Mouse (Mus musculus) intestine, postnatal 0 days (tissue): ENCODE measurements around the gene Rora. TPM values are rescaled to one million over a fixed set of nuclear protein-coding genes. Genes with fewer than 3 reads are reported as not detected.

Experiments used
- ATAC-seq: fragments of 200-750 bp; cut with Nextera tagmentation; 2 replicates; pipeline ENCODE4 v1.8.0; 2017; ENCODE audit warnings: mild to moderate bottlenecking, moderate TSS enrichment, moderate library complexity
- H3K27ac ChIP-seq: fragments of 300-500 bp; sonication (generic); 2 replicates; pipeline ENCODE4 v1.5.1; 2014; ENCODE audit warnings: mild to moderate bottlenecking, low read depth, low read length, moderate library complexity
- H3K27me3 ChIP-seq: fragments of 300-500 bp; sonication (generic); replicated peaks from 2 replicates; pipeline ENCODE4 v1.6.1; 2014; ENCODE audit warnings: low read length, mixed read lengths; ENCODE audit not compliant: control insufficient read depth, insufficient read depth
- H3K36me3 ChIP-seq: fragments of 300-500 bp; sonication (generic); 2 replicates; pipeline ENCODE4 v1.6.1; 2014; ENCODE audit warnings: mild to moderate bottlenecking, moderate library complexity; ENCODE audit not compliant: control insufficient read depth, insufficient read depth
- H3K4me1 ChIP-seq: fragments of 300-500 bp; sonication (generic); replicated peaks from 2 replicates; pipeline ENCODE4 v1.6.1; 2014; ENCODE audit warnings: antibody characterized with exemption, low read length, mixed read lengths; ENCODE audit not compliant: control insufficient read depth, insufficient read depth
- H3K4me2 ChIP-seq: fragments of 300-500 bp; sonication (generic); replicated peaks from 2 replicates; pipeline ENCODE4 v1.6.1; 2014; ENCODE audit warnings: low read depth, mild to moderate bottlenecking, moderate library complexity
- H3K4me3 ChIP-seq: fragments of 300-500 bp; sonication (generic); 2 replicates; pipeline ENCODE4 v1.5.1; 2014; ENCODE audit warnings: low read depth, low read length
- H3K9ac ChIP-seq: fragments of 300-500 bp; sonication (generic); 2 replicates; pipeline ENCODE4 v1.6.1; 2014; ENCODE audit warnings: mild to moderate bottlenecking, low read depth, low read length
- H3K9me3 ChIP-seq: fragments of 300-500 bp; sonication (generic); 2 replicates; pipeline ENCODE4 v1.6.1; 2016; ENCODE audit warnings: mixed run types; ENCODE audit not compliant: control insufficient read depth
- CTCF ChIP-seq: sonication (generic); IDR thresholded peaks from 2 replicates; pipeline ENCODE4 v1.5.1; 2016; ENCODE audit warnings: low read depth, mild to moderate bottlenecking, control low read depth, antibody characterized with exemption, moderate library complexity
- WGBS: fragments of 180-500 bp; shearing (Covaris S2); extraction: QIAGEN DNeasy Blood & Tissue Kit; methylation state at CpG from one replicate; pipeline ENCODE4 v1.1.7; 2014; 5-methylcytosine and 5-hydroxymethylcytosine counted together
- polyA plus RNA-seq: library from polyadenylated mRNA; unstranded; fragments of >200 nt; fragmentation: Nextera tagmentation; extraction: Ambion mirVana; gene quantifications from 2 replicates; pipeline ENCODE4 v1.2.1, GENCODE M21; 2015

The Rora gene
- polyA plus RNA-seq, 1 experiment from 2014 or later = 4.7 TPM

- H3K27me3 ChIP-seq = no peaks in the 10 kb centered on the region
- 70% methylated on average over 10 of the region's 10 CpGs for WGBS
- H3K36me3 ChIP-seq = peaks cover 9% of the 10 kb centered on the region; the same call in 1 of the 2 replicates
- TF ChIP-seq CTCF = no peak
- H3K4me3 ChIP-seq = no peak overlapping the region
- no peaks in the 10 kb centered on the region for H3K4me1 ChIP-seq
- ATAC-seq = no peak; the same call in 1 of the 2 replicates
- H3K4me2 ChIP-seq = no peak overlapping the region
- H3K27ac ChIP-seq = peak overlapping the region; percentile 62; the same call in 1 of the 2 replicates
- H3K9me3 ChIP-seq = no peaks in the 10 kb centered on the region
- H3K9ac ChIP-seq = no peak overlapping the region
These were observed 781.6 kb downstream of the Rora start for GRCm38 (mm10) chr9:69435194-69435593.

- no peaks in the 10 kb centered on the region for H3K4me1 ChIP-seq
- H3K9me3 ChIP-seq = no peaks in the 10 kb centered on the region
- no peak overlapping the region for H3K4me2 ChIP-seq
- peaks cover 6% of the 10 kb centered on the region; the same call in 1 of the 2 replicates for H3K36me3 ChIP-seq
- H3K4me3 ChIP-seq = no peak overlapping the region
- no peak for TF ChIP-seq CTCF
- H3K27ac ChIP-seq = peak overlapping the region; percentile 62; the same call in 1 of the 2 replicates
- no peak overlapping the region for H3K9ac ChIP-seq
- ATAC-seq = peak; percentile 67
- H3K27me3 ChIP-seq = no peaks in the 10 kb centered on the region
These were observed 782.1 kb downstream of the Rora start for GRCm38 (mm10) chr9:69435662-69436061.
